Mouse (Mus musculus) midbrain, embryonic 16.5 days (tissue): Measurements from ENCODE around the gene Slc35d1. TPM values are rescaled to one million over a fixed set of nuclear protein-coding genes. Genes with fewer than 3 reads are reported as not detected.
"Not testable (repeated sequence)": the region's sequence is repeated elsewhere in the genome, so short reads cannot be mapped to it uniquely, and the experiment has no call there.

ENCODE experiments used
- ATAC-seq: fragments of 200-750 bp; cut with Nextera tagmentation; 2 replicates; pipeline ENCODE4 v1.8.0; 2017; ENCODE audit warnings: moderate TSS enrichment
- H3K27ac ChIP-seq: fragments of 300-500 bp; sonication (generic); 2 replicates; pipeline ENCODE4 v1.5.1; 2014; ENCODE audit warnings: mild to moderate bottlenecking, low read length, mixed read lengths
- H3K27me3 ChIP-seq: fragments of 300-500 bp; sonication (generic); 2 replicates; pipeline ENCODE4 v1.6.1; 2014; ENCODE audit warnings: low read depth, low read length, mixed read lengths; ENCODE audit not compliant: control insufficient read depth, insufficient read depth
- H3K36me3 ChIP-seq: fragments of 300-500 bp; sonication (generic); 2 replicates; pipeline ENCODE4 v1.6.1; 2014; ENCODE audit warnings: mild to moderate bottlenecking, low read length, moderate library complexity, mixed read lengths; ENCODE audit not compliant: control insufficient read depth, insufficient read depth
- H3K4me1 ChIP-seq: fragments of 300-500 bp; sonication (generic); 2 replicates; pipeline ENCODE4 v1.6.1; 2014; ENCODE audit warnings: mild to moderate bottlenecking, low read length, mixed read lengths; ENCODE audit not compliant: control insufficient read depth, insufficient read depth
- H3K4me2 ChIP-seq: fragments of 300-500 bp; sonication (generic); 2 replicates; pipeline ENCODE4 v1.6.1; 2014; ENCODE audit warnings: mild to moderate bottlenecking, low read length, mixed read lengths
- H3K4me3 ChIP-seq: fragments of 300-500 bp; sonication (generic); 2 replicates; pipeline ENCODE4 v1.5.1; 2014; ENCODE audit warnings: low read depth, mild to moderate bottlenecking, low read length, moderate library complexity, mixed read lengths
- H3K9ac ChIP-seq: fragments of 300-500 bp; sonication (generic); 2 replicates; pipeline ENCODE4 v1.6.1; 2014; ENCODE audit warnings: low read depth, low read length, mixed read lengths
- H3K9me3 ChIP-seq: fragments of 300-500 bp; sonication (generic); replicated peaks from 2 replicates; pipeline ENCODE4 v1.6.1; 2014; ENCODE audit warnings: mild to moderate bottlenecking, low read length, mixed read lengths; ENCODE audit not compliant: control insufficient read depth, poor library complexity, severe bottlenecking
- WGBS: fragments of 180-500 bp; shearing (Covaris S2); extraction: QIAGEN DNeasy Blood & Tissue Kit; methylation state at CpG from one replicate; pipeline ENCODE4 v1.1.7; 2014; 5-methylcytosine and 5-hydroxymethylcytosine counted together
- polyA plus RNA-seq: library from polyadenylated mRNA; unstranded; fragments of >200 nt; fragmentation: Nextera tagmentation; extraction: Ambion mirVana; gene quantifications from 2 replicates; pipeline ENCODE4 v1.2.1, GENCODE M21; 2015

The Slc35d1 gene
- polyA plus RNA-seq, 1 experiment from 2014 or later, result 5.9 TPM

GRCm38 (mm10) chr4:103174001-103174400 is 41.0 kb downstream of the Slc35d1 start:
- H3K4me3 ChIP-seq, result no peak overlapping the region
- no peaks in the 10 kb centered on the region for H3K9me3 ChIP-seq
- 85% methylated on average over 7 of the region's 7 CpGs for WGBS
- no peak overlapping the region for H3K4me2 ChIP-seq
- no peak overlapping the region for H3K27ac ChIP-seq
- H3K27me3 ChIP-seq, result no peaks in the 10 kb centered on the region
- H3K4me1 ChIP-seq, result no peaks in the 10 kb centered on the region
- no peak for ATAC-seq
- 0 out of 2 replicates have a peak, but pooled peaks cover 5% of the 10 kb centered on the region for H3K36me3 ChIP-seq
- no peak overlapping the region for H3K9ac ChIP-seq

- Histone ChIP-seq H3K27me3 (no peaks in the 10 kb centered on the region), H3K9ac (no peak overlapping the region), H3K4me2 (no peak overlapping the region), H3K27ac (no peak overlapping the region), H3K9me3 (no peaks in the 10 kb centered on the region), H3K4me1 (no peaks in the 10 kb centered on the region), H3K36me3 (0 out of 2 replicates have a peak, but pooled peaks cover 5% of the 10 kb centered on the region), H3K4me3 (no peak overlapping the region)
- no peak for ATAC-seq
- 87% methylated on average over 6 of the region's 6 CpGs for WGBS
Observed at GRCm38 (mm10) chr4:103173507-103173906, 41.5 kb downstream of the Slc35d1 start.

GRCm38 (mm10) chr4:103171256-103171655 is 43.7 kb downstream of the Slc35d1 start:
- no peak for ATAC-seq
- Histone ChIP-seq H3K9me3 (no peaks in the 10 kb centered on the region), H3K9ac (no peak overlapping the region), H3K27me3 (no peaks in the 10 kb centered on the region), H3K36me3 (0 out of 2 replicates have a peak, but pooled peaks cover 3% of the 10 kb centered on the region), H3K27ac (no peak overlapping the region), H3K4me1 (no peaks in the 10 kb centered on the region), H3K4me2 (no peak overlapping the region), H3K4me3 (no peak overlapping the region)
- WGBS, result 97% methylated on average over 3 of the region's 3 CpGs

- not testable (repeated sequence) for H3K9ac ChIP-seq, H3K4me3 ChIP-seq, H3K4me2 ChIP-seq, H3K27ac ChIP-seq, H3K4me1 ChIP-seq, H3K36me3 ChIP-seq, H3K9me3 ChIP-seq, H3K27me3 ChIP-seq, ATAC-seq
- WGBS, result 95% methylated on average over 1 of the region's 1 CpGs
Observed at GRCm38 (mm10) chr4:103166198-103166597, 48.8 kb downstream of the Slc35d1 start.

- H3K9me3 ChIP-seq, result no peaks in the 10 kb centered on the region
- H3K4me2 ChIP-seq, result no peak overlapping the region
- peaks cover 20% of the 10 kb centered on the region for H3K36me3 ChIP-seq
- ATAC-seq, result no peak
- H3K9ac ChIP-seq, result no peak overlapping the region
- no peak overlapping the region for H3K4me3 ChIP-seq
- H3K27ac ChIP-seq, result no peak overlapping the region
- 96% methylated on average over 4 of the region's 4 CpGs for WGBS
- H3K27me3 ChIP-seq, result no peaks in the 10 kb centered on the region
- no peaks in the 10 kb centered on the region for H3K4me1 ChIP-seq
Observed at GRCm38 (mm10) chr4:103158781-103159180, 56.2 kb downstream of the Slc35d1 start.

- peaks cover 22% of the 10 kb centered on the region for H3K36me3 ChIP-seq
Observed at GRCm38 (mm10) chr4:103151946-103152345, 63.0 kb downstream of the Slc35d1 start.

GRCm38 (mm10) chr4:103146339-103146738 is 68.6 kb downstream of the Slc35d1 start:
- H3K4me2 ChIP-seq, result no peak overlapping the region
- no peaks in the 10 kb centered on the region for H3K27me3 ChIP-seq
- 0 out of 2 replicates have a peak, but pooled peaks have one; percentile 56 for ATAC-seq
- no peak overlapping the region for H3K9ac ChIP-seq
- H3K36me3 ChIP-seq, result peaks cover 17% of the 10 kb centered on the region
- no peak overlapping the region for H3K27ac ChIP-seq
- H3K4me1 ChIP-seq, result no peaks in the 10 kb centered on the region
- H3K4me3 ChIP-seq, result no peak overlapping the region
- no peaks in the 10 kb centered on the region for H3K9me3 ChIP-seq
- WGBS, result 32% methylated on average over 5 of the region's 5 CpGs

More at GRCm38 (mm10) chr4:103151946-103152345, 63.0 kb downstream of the Slc35d1 start:
- no peak for ATAC-seq
- H3K4me3 ChIP-seq, result no peak overlapping the region
- H3K9me3 ChIP-seq, result no peaks in the 10 kb centered on the region
- H3K27ac ChIP-seq, result no peak overlapping the region
- no peak overlapping the region for H3K9ac ChIP-seq
- WGBS, result 91% methylated on average over 5 of the region's 5 CpGs
- no peaks in the 10 kb centered on the region for H3K27me3 ChIP-seq
- H3K4me1 ChIP-seq, result no peaks in the 10 kb centered on the region
- H3K4me2 ChIP-seq, result no peak overlapping the region

GRCm38 (mm10) chr4:103136946-103137345 is 78.0 kb downstream of the Slc35d1 start:
- no peak for ATAC-seq
- 85% methylated on average over 1 of the region's 1 CpGs for WGBS

GRCm38 (mm10) chr4:103126533-103126932 is 88.4 kb downstream of the Slc35d1 start:
- Histone ChIP-seq H3K9ac (no peak overlapping the region), H3K36me3 (peaks cover 5% of the 10 kb centered on the region; the same call in 1 of the 2 replicates)
- no peak for ATAC-seq

More at GRCm38 (mm10) chr4:103136946-103137345, 78.0 kb downstream of the Slc35d1 start:
- H3K4me2 ChIP-seq, result no peak overlapping the region
- H3K9me3 ChIP-seq, result no peaks in the 10 kb centered on the region
- no peak overlapping the region for H3K9ac ChIP-seq
- H3K4me1 ChIP-seq, result no peaks in the 10 kb centered on the region
- H3K27me3 ChIP-seq, result no peaks in the 10 kb centered on the region
- no peak overlapping the region for H3K27ac ChIP-seq
- H3K4me3 ChIP-seq, result no peak overlapping the region
- peaks cover 2% of the 10 kb centered on the region; the same call in 1 of the 2 replicates for H3K36me3 ChIP-seq

More at GRCm38 (mm10) chr4:103126533-103126932, 88.4 kb downstream of the Slc35d1 start:
- H3K27ac ChIP-seq, result no peak overlapping the region
- H3K4me2 ChIP-seq, result no peak overlapping the region
- no peaks in the 10 kb centered on the region for H3K9me3 ChIP-seq
- no peaks in the 10 kb centered on the region for H3K27me3 ChIP-seq
- 94% methylated on average over 4 of the region's 4 CpGs for WGBS
- no peaks in the 10 kb centered on the region for H3K4me1 ChIP-seq
- H3K4me3 ChIP-seq, result no peak overlapping the region
